Mouse (Mus musculus) forebrain, embryonic 14.5 days (tissue): Measurements from ENCODE around the gene Neu1. TPM values are rescaled to one million over a fixed set of nuclear protein-coding genes. Genes with fewer than 3 reads are reported as not detected.
A peak's percentile ranks its signal among the peaks of the same experiment; 100 is the strongest.
"Not testable (repeated sequence)": the region's sequence is repeated elsewhere in the genome, so short reads cannot be mapped to it uniquely, and the experiment has no call there.

ENCODE experiments used
- ATAC-seq: fragments of 200-750 bp; cut with Nextera tagmentation; 2 replicates; pipeline ENCODE4 v1.8.0; 2017; ENCODE audit warnings: mild to moderate bottlenecking, moderate library complexity
- DNase-seq: peaks from one replicate; pipeline ENCODE4 v3.0.0-alpha.2; 2015; ENCODE audit warnings: low spot score
- H3K27ac ChIP-seq: fragments of 300-500 bp; sonication (generic); 2 replicates; pipeline ENCODE4 v1.5.1; 2014; ENCODE audit warnings: low read depth, mild to moderate bottlenecking, control low read depth, low read length, moderate library complexity
- H3K27me3 ChIP-seq: fragments of 300-500 bp; sonication (generic); replicated peaks from 2 replicates; pipeline ENCODE4 v1.6.1; 2014; ENCODE audit warnings: low read length, control low read depth, mixed read lengths; ENCODE audit not compliant: control insufficient read depth, insufficient read depth
- H3K36me3 ChIP-seq: fragments of 300-500 bp; sonication (generic); 2 replicates; pipeline ENCODE4 v1.6.1; 2014; ENCODE audit warnings: low read length, control low read depth; ENCODE audit not compliant: control insufficient read depth, insufficient read depth
- H3K4me1 ChIP-seq: fragments of 300-500 bp; sonication (generic); 2 replicates; pipeline ENCODE4 v1.6.1; 2014; ENCODE audit warnings: antibody characterized with exemption, low read length, control low read depth; ENCODE audit not compliant: control insufficient read depth, insufficient read depth
- H3K4me2 ChIP-seq: fragments of 300-500 bp; sonication (generic); 2 replicates; pipeline ENCODE4 v1.6.1; 2014; ENCODE audit warnings: mild to moderate bottlenecking, control low read depth, low read length
- H3K4me3 ChIP-seq: fragments of 300-500 bp; sonication (generic); 2 replicates; pipeline ENCODE4 v1.5.1; 2014; ENCODE audit warnings: low read depth, low read length, control low read depth
- H3K9ac ChIP-seq: fragments of 300-500 bp; sonication (generic); 2 replicates; pipeline ENCODE4 v1.6.1; 2014; ENCODE audit warnings: mild to moderate bottlenecking, low read length, control low read depth, moderate library complexity
- H3K9me3 ChIP-seq: fragments of 300-500 bp; sonication (generic); replicated peaks from 2 replicates; pipeline ENCODE4 v1.6.1; 2016; ENCODE audit warnings: low read length, control low read depth, mixed read lengths; ENCODE audit not compliant: control insufficient read depth
- WGBS: fragments of 180-500 bp; shearing (Covaris S2); extraction: QIAGEN DNeasy Blood & Tissue Kit; methylation state at CpG from one replicate; pipeline ENCODE4 v1.1.7; 2014; 5-methylcytosine and 5-hydroxymethylcytosine counted together
- polyA plus RNA-seq: library from polyadenylated mRNA; unstranded; fragments of >200 nt; fragmentation: Nextera tagmentation; extraction: Ambion mirVana; gene quantifications from 2 replicates; pipeline ENCODE4 v1.2.1, GENCODE M21; 2014

Gene Neu1
- polyA plus RNA-seq, 1 experiment from 2014 or later = 16.2 TPM

DNA sequence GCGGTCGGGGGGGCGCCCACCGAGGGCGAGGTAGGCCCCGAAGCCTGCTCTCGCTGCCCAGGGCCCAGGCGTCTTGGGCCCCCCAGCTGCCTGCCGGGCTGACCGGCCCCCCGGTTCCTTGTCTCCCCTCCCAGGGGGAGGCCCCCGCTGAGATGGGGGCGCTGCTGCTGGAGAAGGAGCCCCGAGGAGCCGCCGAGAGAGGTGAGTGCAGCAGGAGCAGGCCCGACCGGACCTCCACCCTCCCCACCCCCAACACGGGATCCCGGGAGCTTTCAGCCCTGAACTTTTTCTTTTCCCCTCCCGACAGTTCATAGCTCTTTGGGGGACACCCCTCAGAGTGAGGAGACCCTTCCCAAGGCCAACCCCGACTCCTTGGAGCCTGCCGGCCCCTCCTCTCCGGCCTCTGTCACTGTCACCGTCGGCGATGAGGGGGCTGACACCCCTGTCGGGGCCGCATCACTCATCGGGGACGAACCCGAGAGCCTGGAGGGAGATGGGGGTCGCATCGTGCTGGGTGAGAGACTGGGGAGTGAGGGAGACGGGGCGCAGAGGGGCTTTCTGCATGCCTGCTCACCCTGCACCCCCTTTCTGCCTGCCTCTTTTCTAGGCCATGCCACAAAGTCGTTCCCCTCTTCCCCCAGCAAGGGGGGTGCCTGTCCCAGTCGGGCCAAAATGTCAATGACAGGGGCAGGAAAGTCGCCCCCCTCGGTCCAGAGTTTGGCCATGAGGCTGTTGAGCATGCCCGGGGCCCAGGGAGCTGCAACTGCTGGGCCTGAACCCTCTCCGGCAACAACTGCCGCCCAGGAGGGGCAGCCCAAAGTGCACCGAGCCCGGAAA is 31.8 kb upstream of the Neu1 start:
- Histone ChIP-seq H3K4me1 (peaks cover 26% of the 10 kb centered on the region), H3K9ac (peak overlapping the region; percentile 94), H3K27me3 (no peaks in the 10 kb centered on the region), H3K4me3 (peak overlapping the region; percentile 82), H3K9me3 (no peaks in the 10 kb centered on the region), H3K27ac (peak overlapping the region; percentile 97), H3K4me2 (peak overlapping the region; percentile 96), H3K36me3 (peaks cover 39% of the 10 kb centered on the region)
- ATAC-seq (no peak; the same call in 1 of the 2 replicates), DNase-seq (peak; percentile 29)
- under 1% methylated on average over 41 of the region's 45 CpGs for WGBS

DNA sequence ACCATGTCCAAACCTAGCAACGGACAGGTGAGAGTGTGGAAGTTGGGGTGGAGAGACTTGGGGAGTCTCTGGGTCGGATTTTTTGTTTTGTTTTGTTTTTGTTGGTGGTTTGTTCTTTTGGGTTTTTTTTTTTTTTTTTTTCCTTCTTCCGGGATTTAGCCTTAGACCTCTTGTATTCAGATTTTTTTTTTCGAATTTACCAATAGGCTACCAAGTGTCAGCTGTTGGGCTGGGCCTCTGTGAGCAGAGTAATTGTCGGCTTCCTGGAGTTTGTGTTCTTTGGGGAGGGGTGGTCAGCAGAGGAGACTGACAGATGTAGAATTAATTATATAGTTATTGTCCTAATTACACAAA is 31.2 kb upstream of the Neu1 start:
- WGBS = 0% methylated on average over 5 of the region's 5 CpGs
- no peak for ATAC-seq
- Histone ChIP-seq H3K9ac (peak overlapping the region; percentile 94), H3K36me3 (peaks cover 45% of the 10 kb centered on the region), H3K4me2 (peak overlapping the region; percentile 96), H3K4me1 (peaks cover 26% of the 10 kb centered on the region), H3K4me3 (peak overlapping the region; percentile 82), H3K27me3 (no peaks in the 10 kb centered on the region), H3K27ac (peak overlapping the region; percentile 97), H3K9me3 (no peaks in the 10 kb centered on the region)
- DNase-seq = peak; percentile 29

DNA sequence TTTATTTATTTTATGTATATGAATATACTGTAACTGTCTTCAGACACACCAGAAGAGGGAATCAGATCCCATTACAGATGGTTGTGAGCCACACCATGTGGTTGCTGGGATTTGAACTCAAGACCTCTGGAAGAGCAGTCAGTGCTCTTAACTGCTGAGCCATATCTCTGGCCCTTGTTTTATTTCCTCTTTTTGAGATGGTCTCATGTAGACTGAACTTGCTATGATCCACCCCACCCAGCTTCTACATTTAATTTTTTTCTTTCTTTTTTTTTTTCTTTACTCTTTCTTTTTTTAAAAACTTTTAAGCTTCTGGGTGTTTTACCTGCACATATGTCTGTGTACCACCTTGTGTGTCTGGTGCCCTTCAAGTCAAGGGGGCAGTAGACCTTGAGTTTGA is 30.2 kb upstream of the Neu1 start:
- not testable (repeated sequence) for DNase-seq, H3K27me3 ChIP-seq, H3K4me3 ChIP-seq

DNA sequence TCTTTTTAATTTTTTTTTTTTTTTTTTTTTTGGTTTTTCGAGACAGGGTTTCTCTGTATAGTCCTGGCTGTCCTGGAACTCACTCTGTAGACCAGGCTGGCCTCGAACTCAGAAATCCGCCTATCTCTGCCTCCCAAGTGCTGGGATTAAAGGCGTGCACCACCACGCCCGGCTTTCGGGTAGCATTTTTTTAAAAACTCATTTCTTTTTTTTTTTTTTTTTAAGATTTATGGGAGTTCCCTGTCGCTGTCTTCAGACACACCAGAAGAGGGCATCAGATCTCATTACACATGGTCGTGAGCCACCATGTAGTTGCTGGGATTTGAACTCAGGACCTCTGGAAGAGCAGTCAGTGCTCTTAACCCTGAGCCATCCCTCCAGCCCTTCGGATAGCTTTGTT is 29.1 kb upstream of the Neu1 start:
- H3K9ac ChIP-seq, H3K27ac ChIP-seq, DNase-seq, H3K4me3 ChIP-seq, H3K4me2 ChIP-seq, H3K27me3 ChIP-seq, ATAC-seq, H3K9me3 ChIP-seq: not testable (repeated sequence)
- Histone ChIP-seq H3K36me3 (peaks cover 57% of the 10 kb centered on the region), H3K4me1 (peaks cover 14% of the 10 kb centered on the region)
- 88% methylated on average over 9 of the region's 10 CpGs for WGBS

More for the DNA sequence above, 30.2 kb upstream of the Neu1 start:
- not testable (repeated sequence) for H3K9ac ChIP-seq, H3K9me3 ChIP-seq, ATAC-seq, H3K4me2 ChIP-seq, H3K27ac ChIP-seq
- peaks cover 19% of the 10 kb centered on the region for H3K4me1 ChIP-seq
- H3K36me3 ChIP-seq = peaks cover 53% of the 10 kb centered on the region

- Histone ChIP-seq H3K36me3 (peaks cover 67% of the 10 kb centered on the region), H3K4me2 (no peak overlapping the region)
- WGBS = 92% methylated on average over 9 of the region's 9 CpGs
Observed at GRCm38 (mm10) chr17:34902895-34903294, 28.2 kb upstream of the Neu1 start.

DNA sequence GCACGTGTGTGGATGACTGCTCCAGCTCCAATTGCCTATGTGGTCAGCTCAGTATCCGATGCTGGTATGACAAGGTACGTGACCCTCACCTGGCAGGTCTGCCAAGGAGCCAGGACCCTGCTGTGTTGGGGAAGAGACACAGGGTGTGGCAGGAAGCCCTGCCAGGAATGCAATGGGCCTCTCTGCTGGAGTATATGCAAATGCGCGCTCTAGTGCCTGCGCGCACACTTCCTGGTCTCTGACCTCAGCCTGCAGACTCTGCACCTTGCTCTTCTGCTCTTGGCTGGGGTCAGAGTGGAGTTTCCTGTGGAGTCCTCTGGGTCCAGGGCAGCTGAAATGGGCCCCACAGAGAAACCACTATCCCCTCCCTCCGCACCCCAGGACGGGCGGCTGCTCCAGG is 20.1 kb upstream of the Neu1 start:
- H3K36me3 ChIP-seq = peaks cover 82% of the 10 kb centered on the region

More at GRCm38 (mm10) chr17:34902895-34903294, 28.2 kb upstream of the Neu1 start:
- Histone ChIP-seq H3K9me3 (no peaks in the 10 kb centered on the region), H3K4me3 (no peak overlapping the region), H3K27ac (no peak overlapping the region), H3K9ac (no peak overlapping the region), H3K4me1 (peaks cover 7% of the 10 kb centered on the region; the same call in 1 of the 2 replicates), H3K27me3 (no peaks in the 10 kb centered on the region)
- DNase-seq (no peak), ATAC-seq (no peak)

GRCm38 (mm10) chr17:34911945-34912351 is 19.1 kb upstream of the Neu1 start:
- no peaks in the 10 kb centered on the region for H3K4me1 ChIP-seq
- DNase-seq (peak; percentile 61), ATAC-seq (peak; percentile 64)
- no peaks in the 10 kb centered on the region for H3K9me3 ChIP-seq
- H3K27ac ChIP-seq = no peak overlapping the region
- WGBS = 32% methylated on average over 5 of the region's 5 CpGs
- no peak overlapping the region for H3K9ac ChIP-seq
- H3K27me3 ChIP-seq = no peaks in the 10 kb centered on the region
- no peak overlapping the region for H3K4me3 ChIP-seq
- H3K4me2 ChIP-seq = no peak overlapping the region
- peaks cover 72% of the 10 kb centered on the region for H3K36me3 ChIP-seq

More for the DNA sequence above, 20.1 kb upstream of the Neu1 start:
- Histone ChIP-seq H3K27ac (no peak overlapping the region), H3K9me3 (no peaks in the 10 kb centered on the region), H3K27me3 (no peaks in the 10 kb centered on the region), H3K4me1 (no peaks in the 10 kb centered on the region), H3K4me3 (no peak overlapping the region), H3K9ac (no peak overlapping the region), H3K4me2 (no peak overlapping the region)
- ATAC-seq = no peak
- WGBS = 93% methylated on average over 10 of the region's 10 CpGs
- no peak for DNase-seq

DNA sequence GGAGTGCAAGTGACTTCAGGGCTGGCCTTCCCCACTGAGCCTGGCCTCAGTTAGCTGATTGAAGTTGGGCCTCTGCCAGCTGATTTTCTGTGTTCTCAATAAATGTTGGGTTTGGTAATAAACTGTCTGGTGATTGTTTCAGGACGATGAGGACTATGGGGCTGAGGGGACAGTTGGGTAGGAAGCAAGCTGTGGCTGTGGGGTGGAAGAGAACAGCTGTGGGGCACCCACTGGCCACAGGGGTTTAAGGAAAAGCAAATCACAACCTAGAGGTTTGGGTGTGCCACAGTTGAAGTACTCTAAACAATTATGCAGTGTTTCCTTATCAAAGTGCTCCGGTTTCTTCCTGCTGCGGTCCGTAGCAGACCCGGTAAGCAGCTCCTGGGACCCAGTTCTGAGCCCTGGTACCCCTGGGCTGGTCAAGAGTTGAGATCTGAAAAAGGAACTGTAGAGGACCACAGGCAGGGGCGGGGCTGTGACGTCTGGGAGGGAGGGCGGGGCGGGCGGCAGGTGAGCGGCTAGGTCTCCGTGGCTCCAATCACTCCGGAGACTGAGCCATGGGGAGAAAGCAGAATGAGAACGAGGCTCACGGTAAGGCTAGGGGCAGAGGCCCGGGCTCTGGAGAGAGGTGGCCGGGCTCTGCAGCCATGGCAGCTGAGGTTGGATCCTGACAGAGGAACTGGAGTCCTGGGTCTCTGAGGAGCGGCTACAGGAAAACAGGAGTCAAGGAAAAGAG is 17.0 kb upstream of the Neu1 start, which contains the start of gene Slc44a4:
Gene Slc44a4, plus strand, starts transcription at position 537 of the 736 bp plus-strand sequence.
- Histone ChIP-seq H3K4me2 (no peak within 1 kb of the TSS), H3K4me1 (no peaks in the 10 kb centered on the region), H3K27me3 (no peaks in the 10 kb centered on the region), H3K9ac (no peak within 1 kb of the TSS), H3K4me3 (no peak within 1 kb of the TSS), H3K9me3 (no peaks in the 10 kb centered on the region), H3K27ac (no peak within 1 kb of the TSS), H3K36me3 (peaks cover 51% of the 10 kb centered on the region)
- DNase-seq = no peak
- 40% methylated on average over 18 of the region's 18 CpGs for WGBS
- no peak for ATAC-seq
